Mouse (Mus musculus) megakaryocyte, embryonic 14.5 days (primary cell): ENCODE data around the gene Ube2j2.

Source experiments
- FLI1 ChIP-seq: IDR thresholded peaks from 2 replicates; pipeline ENCODE4 v1.6.1; 2012; ENCODE audit warnings: low read length, inconsistent platforms, mixed read lengths
- GATA1 ChIP-seq: IDR thresholded peaks from 3 replicates; pipeline ENCODE4 v1.6.1; 2012; ENCODE audit warnings: mixed read lengths, low read length, inconsistent platforms, borderline replicate concordance

DNA sequence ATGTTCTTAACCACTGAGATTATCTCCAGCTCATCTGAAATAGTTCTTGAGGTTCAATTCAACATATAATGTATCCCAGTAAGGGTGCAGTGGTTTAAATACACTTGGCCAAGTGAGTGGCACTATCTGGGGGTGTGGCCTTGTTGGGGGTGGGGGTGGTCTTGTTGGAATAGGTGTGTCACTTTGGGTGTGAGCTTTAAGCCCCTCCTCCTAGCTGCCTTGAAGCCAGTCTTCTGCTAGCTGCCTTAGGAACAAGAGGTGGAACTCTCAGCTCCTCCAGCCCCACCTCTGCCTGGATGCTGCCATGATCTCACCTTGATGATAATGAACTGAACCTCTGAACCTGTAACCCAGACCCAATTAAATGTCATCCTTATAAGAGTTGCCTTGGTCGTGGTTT lies 11.6 kb upstream of the Ube2j2 start:
- no peak for TF ChIP-seq GATA1
- TF ChIP-seq FLI1: no peak
